Mouse (Mus musculus) intestine, postnatal 0 days (tissue): ENCODE measurements at regions not wholly inside any gene's neighbourhood (a gene's known extent, or its start where the extent isn't known, plus 50 kb on each side); places are given as distances from the start of the nearest gene placed in this dataset.

Experiments used
- ATAC-seq: fragments of 200-750 bp; cut with Nextera tagmentation; 2 replicates; pipeline ENCODE4 v1.8.0; 2017; ENCODE audit warnings: mild to moderate bottlenecking, moderate TSS enrichment, moderate library complexity
- H3K27ac ChIP-seq: fragments of 300-500 bp; sonication (generic); 2 replicates; pipeline ENCODE4 v1.5.1; 2014; ENCODE audit warnings: mild to moderate bottlenecking, low read depth, low read length, moderate library complexity
- H3K27me3 ChIP-seq: fragments of 300-500 bp; sonication (generic); replicated peaks from 2 replicates; pipeline ENCODE4 v1.6.1; 2014; ENCODE audit warnings: low read length, mixed read lengths; ENCODE audit not compliant: control insufficient read depth, insufficient read depth
- H3K36me3 ChIP-seq: fragments of 300-500 bp; sonication (generic); 2 replicates; pipeline ENCODE4 v1.6.1; 2014; ENCODE audit warnings: mild to moderate bottlenecking, moderate library complexity; ENCODE audit not compliant: control insufficient read depth, insufficient read depth
- H3K4me1 ChIP-seq: fragments of 300-500 bp; sonication (generic); replicated peaks from 2 replicates; pipeline ENCODE4 v1.6.1; 2014; ENCODE audit warnings: antibody characterized with exemption, low read length, mixed read lengths; ENCODE audit not compliant: control insufficient read depth, insufficient read depth
- H3K4me2 ChIP-seq: fragments of 300-500 bp; sonication (generic); replicated peaks from 2 replicates; pipeline ENCODE4 v1.6.1; 2014; ENCODE audit warnings: low read depth, mild to moderate bottlenecking, moderate library complexity
- H3K4me3 ChIP-seq: fragments of 300-500 bp; sonication (generic); 2 replicates; pipeline ENCODE4 v1.5.1; 2014; ENCODE audit warnings: low read depth, low read length
- H3K9ac ChIP-seq: fragments of 300-500 bp; sonication (generic); 2 replicates; pipeline ENCODE4 v1.6.1; 2014; ENCODE audit warnings: mild to moderate bottlenecking, low read depth, low read length
- H3K9me3 ChIP-seq: fragments of 300-500 bp; sonication (generic); 2 replicates; pipeline ENCODE4 v1.6.1; 2016; ENCODE audit warnings: mixed run types; ENCODE audit not compliant: control insufficient read depth
- CTCF ChIP-seq: sonication (generic); IDR thresholded peaks from 2 replicates; pipeline ENCODE4 v1.5.1; 2016; ENCODE audit warnings: low read depth, mild to moderate bottlenecking, control low read depth, antibody characterized with exemption, moderate library complexity
- WGBS: fragments of 180-500 bp; shearing (Covaris S2); extraction: QIAGEN DNeasy Blood & Tissue Kit; methylation state at CpG from one replicate; pipeline ENCODE4 v1.1.7; 2014; 5-methylcytosine and 5-hydroxymethylcytosine counted together

GRCm38 (mm10) chr19:59995557-59995956, 52.1 kb upstream of the Rab11fip2 start:
- no peak for ATAC-seq
- H3K27ac ChIP-seq, result no peak overlapping the region
- WGBS, result 93% methylated on average over 1 of the region's 1 CpGs
- no peaks in the 10 kb centered on the region for H3K4me1 ChIP-seq
- no peaks in the 10 kb centered on the region for H3K9me3 ChIP-seq
- no peaks in the 10 kb centered on the region for H3K36me3 ChIP-seq
- H3K9ac ChIP-seq, result no peak overlapping the region
- H3K4me2 ChIP-seq, result no peak overlapping the region
- no peak for TF ChIP-seq CTCF
- H3K4me3 ChIP-seq, result no peak overlapping the region
- no peaks in the 10 kb centered on the region for H3K27me3 ChIP-seq
